Mouse (Mus musculus) cerebellum, adult 11 months (tissue): Measurements from ENCODE around the gene 6430548M08Rik.

Source experiments
- DNase-seq: peaks from one replicate; pipeline ENCODE4 v3.0.0; 2022

6430548M08Rik gene

DNA sequence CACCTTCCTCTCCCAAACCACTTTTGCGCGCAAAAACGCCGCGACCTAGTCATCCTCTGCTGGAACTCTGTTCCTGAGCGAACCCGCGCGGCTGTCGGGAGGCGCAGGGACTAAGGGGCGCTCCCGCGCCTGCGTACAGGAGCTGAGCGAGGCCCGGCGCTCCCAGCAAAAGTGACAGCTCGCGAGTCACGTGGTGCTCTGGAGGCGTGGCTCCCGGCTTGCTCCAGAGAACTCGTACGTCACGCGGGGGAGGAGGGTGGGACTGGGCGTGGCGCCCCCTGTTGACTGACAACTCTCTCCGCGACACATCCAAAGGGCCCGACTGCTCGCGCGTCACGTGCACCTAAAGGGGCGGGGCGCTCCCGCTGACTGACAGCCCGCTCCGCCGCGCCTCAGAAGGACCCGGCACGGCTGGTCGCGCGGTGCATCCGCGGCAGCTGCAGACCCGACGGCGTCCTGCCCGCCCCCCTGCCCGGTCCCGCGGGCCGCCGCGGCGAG is at the start of gene 6430548M08Rik:
Gene 6430548M08Rik, plus strand, starts transcription at position 395 of the 498 bp plus-strand sequence.
- DNase-seq, result peak; percentile 100

DNA sequence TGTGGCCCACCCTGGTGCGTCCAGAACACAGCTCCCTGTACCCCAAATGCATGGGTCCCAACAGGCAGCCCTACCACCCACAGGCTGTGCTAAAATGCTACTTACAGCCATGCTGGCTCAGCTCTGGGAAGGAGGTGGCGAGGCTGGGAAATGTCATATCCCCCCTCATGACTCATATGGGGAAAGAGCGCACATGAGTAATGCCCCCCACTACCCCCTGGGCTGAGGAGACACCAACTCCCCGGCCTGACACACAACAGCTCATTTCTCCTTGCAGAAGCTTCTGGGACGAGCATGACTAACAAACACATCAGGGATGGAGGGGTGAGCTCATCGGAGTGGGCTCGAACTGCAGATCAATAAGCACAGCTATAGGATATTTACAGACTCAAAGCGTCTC is 48.3 kb upstream of the 6430548M08Rik start:
- no peak for DNase-seq

DNA sequence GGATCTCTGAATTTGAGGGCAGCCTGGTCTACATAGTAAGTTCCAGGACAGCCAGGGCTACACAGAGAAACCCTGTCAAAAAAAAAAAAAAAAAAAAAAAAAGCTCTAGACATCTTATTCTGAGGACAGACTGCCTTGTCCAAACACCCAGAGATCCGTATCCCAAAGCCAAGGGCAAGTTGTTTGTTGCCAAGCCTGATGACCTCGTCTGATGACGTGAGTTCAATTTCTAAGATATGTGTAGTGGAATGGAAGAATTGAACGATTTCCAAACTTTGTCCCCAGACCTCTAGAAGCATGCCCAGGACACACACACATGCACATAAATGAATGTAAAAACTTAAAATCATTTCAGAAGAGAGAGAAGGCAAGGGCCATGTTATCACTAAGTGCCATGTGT is 47.7 kb upstream of the 6430548M08Rik start:
- no peak for DNase-seq

DNA sequence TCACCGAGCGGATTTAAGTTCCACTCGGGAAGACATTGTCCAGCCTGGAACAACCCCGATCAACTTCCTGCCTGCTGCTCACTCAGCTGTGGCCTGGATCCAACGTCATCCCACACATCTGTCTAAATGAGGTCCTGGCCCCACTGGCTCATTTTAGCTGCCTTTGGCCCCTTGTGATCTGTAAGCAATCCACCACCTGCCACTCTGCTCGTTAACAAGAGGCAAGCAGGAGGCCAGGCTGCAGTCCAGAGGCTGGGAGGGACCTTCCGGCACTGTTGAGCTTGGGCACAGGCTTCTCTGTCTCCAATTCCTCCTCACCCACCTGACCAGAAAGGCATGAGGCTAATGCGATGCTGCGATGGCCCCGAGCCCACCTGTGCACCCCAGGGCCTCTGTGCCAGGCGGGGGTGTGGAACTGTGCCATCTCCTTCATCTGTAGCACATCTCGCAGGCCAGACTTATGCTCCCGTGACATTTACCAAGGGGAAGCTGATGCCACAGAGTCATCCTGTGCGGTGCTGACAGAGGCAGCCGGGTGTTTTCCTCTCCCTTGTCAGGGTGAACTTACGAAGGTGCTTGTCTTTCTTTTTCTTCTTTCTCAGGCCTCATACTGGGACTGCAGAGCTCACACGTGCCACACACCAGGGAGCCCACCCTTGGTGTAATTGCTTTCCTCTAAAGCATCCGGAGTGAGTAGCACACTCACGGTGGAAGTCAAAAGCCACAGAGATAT is 45.9 kb upstream of the 6430548M08Rik start:
- DNase-seq, result peak; percentile 68

DNA sequence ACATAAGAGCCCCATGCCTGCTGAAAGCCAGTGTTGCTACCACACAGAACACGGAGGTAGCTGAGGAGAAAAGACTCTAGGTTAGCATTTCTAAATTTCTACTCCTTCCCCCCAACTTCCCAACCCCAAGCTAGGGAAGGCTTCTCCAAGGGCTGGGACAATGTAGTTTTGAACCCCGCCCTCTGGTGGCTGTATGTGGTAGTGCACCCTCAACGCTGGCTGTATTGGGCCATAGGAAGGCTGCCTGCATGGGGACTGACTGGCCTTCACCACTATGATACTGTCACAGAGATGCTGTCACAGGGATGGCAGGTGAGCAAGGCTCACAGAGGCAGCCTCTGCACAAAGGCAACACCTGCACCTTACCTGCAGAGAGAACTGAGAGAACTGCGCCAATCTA is 42.3 kb upstream of the 6430548M08Rik start:
- peak; percentile 84 for DNase-seq

DNA sequence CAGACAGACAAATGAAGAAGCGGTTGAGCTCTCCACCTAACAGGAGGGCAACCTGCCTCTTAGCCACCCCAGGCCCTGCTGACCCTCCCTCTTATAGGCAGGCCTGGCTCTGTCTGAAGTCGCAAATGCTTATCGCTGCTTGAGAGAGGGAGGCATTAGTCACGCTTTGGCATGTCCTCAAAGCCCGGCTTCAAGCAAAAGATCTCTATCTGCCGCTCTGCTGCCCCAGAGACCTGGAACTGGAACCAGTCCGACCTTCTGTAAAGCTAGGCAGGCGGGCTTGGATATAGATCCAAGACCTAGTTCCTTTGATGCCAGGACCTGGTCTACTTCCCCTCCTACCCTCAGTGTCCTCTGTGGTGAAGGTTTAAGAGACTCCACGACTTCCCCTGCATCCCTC is 41.7 kb upstream of the 6430548M08Rik start:
- DNase-seq, result peak; percentile 67

DNA sequence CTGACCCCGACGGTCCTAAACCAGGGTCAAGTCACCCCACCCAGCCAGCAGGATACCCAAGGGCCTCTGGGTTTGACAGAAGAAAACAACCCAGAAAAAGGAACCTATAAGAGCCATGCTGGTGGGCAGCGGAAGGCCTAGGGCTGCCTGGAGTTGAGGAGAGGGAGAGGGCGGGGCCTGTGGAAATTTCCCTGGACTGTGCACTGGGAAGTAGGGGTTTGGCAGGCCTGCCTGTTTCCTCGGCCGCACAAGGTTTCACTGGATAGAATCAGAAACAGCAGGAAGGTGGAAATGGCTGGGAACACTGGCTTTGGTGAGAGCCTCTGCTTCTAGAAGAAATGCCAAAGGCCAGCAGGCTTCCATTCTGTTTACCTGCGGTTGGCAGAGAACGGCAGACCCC is 41.1 kb upstream of the 6430548M08Rik start:
- DNase-seq, result no peak

DNA sequence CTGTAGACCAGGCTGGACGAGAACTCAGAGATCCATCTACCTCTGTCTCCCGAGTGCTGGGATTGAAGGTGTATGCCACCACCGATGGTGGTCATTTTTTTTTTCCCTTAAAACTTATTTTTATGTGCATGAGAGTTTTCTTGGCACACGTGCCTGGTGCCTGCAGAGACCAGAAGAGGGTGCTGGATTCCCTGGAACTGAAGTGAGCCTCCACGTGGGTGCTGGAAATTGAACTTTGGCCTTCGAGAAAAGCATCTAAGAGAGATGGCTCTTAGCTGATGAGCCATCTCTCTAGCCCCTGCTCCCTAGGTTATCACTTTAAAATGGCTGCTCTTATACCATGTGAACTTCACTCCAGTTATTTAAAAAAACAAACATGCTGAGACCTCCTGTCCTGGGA is 39.4 kb upstream of the 6430548M08Rik start:
- no peak for DNase-seq

DNA sequence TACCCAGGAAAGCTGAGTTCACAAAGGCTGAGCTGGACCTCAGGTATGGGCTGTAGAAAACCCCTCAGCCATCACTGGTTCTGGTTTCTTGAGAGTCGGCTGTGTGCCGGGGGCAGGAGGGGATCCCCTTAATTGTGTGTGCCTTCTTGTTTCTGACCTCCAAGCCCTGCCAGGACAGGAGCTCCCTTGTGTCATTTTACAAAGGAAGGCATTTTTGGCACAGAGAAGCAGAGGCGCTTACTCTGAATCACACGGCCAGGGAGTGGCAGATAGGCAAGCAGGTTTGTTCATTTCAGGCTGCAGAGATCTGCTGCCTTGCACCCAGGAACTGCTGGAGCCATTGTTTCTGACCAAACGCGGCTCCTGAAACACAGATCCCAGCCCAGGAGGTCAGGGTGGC is 38.6 kb upstream of the 6430548M08Rik start:
- DNase-seq, result no peak

GRCm38 (mm10) chr8:120078080-120078479 is 35.9 kb upstream of the 6430548M08Rik start:
- DNase-seq, result peak; percentile 73

GRCm38 (mm10) chr8:120079361-120079760 is 34.6 kb upstream of the 6430548M08Rik start:
- no peak for DNase-seq

DNA sequence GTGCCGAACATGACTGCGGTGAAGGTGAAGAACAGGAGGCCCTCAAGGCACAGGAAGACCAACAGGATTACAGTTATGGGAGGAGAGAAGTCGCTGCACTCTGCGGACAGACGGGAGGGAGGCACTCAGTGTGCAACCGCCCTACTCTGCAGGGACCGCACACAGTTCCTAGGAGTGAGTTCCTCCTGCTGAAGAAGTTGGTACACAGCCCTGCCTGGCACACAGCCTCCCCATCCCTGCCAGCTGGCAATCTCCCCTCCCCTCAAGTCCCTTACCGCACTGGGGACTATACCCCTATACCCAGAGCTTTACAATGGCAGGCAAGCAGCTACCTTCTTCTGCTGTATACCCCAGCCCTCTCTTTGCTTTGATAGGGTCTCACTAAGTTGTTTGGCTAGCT is 30.7 kb upstream of the 6430548M08Rik start:
- no peak for DNase-seq

DNA sequence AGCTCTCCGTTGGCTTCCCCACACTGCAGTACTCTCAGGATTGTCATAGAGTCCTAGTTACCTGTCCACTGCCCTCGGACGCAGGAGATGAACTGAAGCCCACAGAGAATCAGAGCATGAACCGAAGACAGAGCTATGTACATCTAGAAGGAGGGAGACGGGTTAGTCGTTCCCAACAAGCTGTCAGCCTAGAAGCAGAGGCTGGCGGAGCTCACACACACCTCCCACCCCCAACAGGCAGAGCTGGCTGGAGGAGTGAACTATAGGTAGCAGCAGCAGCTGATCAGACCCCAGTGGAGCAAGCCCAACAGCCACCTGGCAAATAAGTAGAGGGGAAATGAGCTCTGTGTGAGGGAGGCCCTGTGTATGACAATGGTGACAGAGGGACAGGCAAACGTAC is 29.2 kb upstream of the 6430548M08Rik start:
- no peak for DNase-seq

DNA sequence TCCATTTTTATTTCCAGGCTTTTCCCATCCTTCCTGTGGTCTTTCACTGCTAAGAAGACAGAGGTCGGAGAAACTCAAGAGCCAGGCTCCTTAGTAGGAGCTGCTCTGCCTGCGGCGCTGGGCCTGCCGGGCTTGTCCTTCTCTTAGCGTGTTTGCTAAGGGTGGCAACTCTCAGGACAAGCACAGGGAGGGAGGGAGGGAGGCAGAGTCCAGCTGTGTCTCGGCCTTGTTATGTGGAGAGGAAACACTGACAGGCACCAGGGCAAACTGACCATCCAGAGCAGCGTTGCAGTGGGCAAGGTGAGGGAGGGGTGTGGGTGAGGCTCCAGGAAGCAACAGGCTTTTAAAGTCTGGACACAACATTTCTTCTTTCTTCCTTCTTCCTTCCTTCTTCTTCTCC is 24.4 kb upstream of the 6430548M08Rik start:
- DNase-seq, result no peak

DNA sequence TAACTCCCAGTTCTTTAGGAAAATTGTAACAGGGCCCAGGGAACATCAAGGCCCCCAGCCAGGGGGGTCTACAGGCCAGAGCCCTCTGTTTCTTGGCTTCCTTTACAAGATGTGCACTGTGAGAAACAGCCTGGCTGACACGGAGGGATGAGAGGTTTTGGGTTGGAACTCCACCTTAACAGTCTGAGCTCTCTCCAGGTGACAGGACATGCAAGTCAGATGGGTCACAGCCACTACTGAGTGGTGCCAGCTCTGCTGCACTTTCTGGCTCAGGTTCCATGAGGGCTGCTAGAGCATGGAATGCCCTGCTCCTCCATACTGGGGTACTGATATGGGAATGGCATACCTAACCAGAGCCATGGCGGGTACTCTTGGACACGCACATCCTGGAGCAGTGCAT is 22.9 kb upstream of the 6430548M08Rik start:
- peak; percentile 46 for DNase-seq

DNA sequence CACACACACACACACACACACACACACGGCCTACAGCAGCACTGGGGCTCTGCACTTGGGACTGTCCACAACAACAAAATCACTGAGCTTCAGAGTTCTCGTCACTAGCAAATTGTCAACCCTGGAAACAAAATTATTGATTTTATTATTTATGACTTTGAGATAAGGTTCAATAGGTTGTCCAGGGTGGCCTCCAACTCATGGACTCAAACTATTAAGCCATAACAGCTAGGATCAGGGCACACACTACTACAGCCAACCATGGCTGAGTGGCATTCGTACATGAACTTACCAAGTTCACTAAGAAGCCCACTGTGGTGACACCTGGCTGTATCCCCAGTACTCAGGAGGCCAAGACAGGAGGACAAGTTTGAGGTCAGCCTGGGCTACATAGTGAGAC is 20.8 kb upstream of the 6430548M08Rik start:
- no peak for DNase-seq

DNA sequence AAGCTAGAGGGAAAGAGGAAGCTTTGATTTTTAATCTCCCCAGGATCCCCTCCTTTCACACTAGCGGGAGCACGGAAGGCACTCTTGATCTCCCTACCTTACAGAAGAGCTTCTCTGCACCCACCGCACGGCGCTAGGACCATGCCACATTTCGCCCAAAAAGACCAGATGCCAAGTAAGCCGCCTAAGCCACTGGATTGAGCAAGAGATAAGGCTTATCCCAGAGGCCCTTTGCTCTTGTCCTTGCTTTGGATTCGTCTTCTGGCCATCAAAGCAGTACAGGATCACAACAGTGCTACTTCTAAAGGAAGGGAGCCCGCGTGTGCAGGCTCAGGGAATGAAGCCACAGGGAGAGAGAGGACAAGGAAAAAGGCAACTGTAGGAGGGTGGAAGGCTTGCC is 19.2 kb upstream of the 6430548M08Rik start:
- DNase-seq, result no peak

GRCm38 (mm10) chr8:120096486-120096885 is 17.5 kb upstream of the 6430548M08Rik start:
- DNase-seq, result no peak

GRCm38 (mm10) chr8:120100388-120101067 is 13.4 kb upstream of the 6430548M08Rik start:
- DNase-seq, result no peak

- peak; percentile 74 for DNase-seq
Observed at GRCm38 (mm10) chr8:120101068-120101972, 12.6 kb upstream of the 6430548M08Rik start, which contains the start of gene Zdhhc7. Gene Zdhhc7, minus strand, starts transcription at chr8:120101482.

- DNase-seq, result no peak
Observed at GRCm38 (mm10) chr8:120103916-120104315, 10.0 kb upstream of the 6430548M08Rik start.

- DNase-seq, result no peak
Observed at GRCm38 (mm10) chr8:120104721-120105272, 9.2 kb upstream of the 6430548M08Rik start.

DNA sequence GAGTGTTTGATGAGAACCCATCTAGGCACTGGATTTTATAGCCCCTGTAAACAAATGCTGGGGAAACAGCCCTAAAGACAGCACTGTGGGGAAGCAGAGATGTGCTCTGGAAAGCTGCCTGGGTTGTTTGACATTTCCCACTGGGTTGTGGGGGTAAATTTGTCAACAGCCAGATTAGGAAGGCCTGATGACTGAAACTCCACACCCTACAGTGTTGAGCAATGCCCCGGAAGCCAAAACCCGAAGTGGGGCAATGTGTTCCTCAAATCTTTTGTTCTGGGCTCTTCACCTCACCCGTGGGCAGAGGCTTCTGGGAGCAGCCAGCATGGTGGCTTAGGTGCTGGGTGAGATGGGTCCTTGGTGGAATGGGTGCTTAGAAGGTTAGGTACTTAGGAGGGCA is 4.8 kb upstream of the 6430548M08Rik start:
- no peak for DNase-seq
